In the genomic region with DNA sequence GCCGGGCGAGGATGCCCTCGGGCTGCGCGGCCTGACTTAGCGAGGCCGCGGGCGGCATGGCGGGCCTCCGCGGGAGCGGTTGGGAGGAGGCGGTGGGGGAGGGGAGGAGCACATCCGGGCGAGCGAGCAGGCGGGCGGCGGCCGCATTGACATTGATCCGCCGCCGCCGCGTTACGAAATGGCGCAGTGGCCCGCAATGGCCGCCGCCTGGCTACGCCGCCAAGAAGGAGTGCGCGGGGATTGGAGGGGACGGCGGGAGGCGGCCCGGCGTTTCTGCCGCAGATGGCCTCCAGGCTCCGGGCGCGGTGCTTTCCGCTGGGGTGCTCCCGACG, we compare ENCODE assay signal across 8 mouse cellular contexts. TPM values are rescaled to one million over a fixed set of nuclear protein-coding genes. Genes with fewer than 3 reads are reported as not detected.
DNase-seq lines count a peak whose midpoint lies in the region; ATAC-seq lines count a peak whose summit lies in the region.

No protein-coding gene starts in this region.

- peak overlapping the region; percentile 94 for H3K4me2 ChIP-seq in heart, embryonic 14.5 days (ENCODE audit: low read length)
- H3K4me2 ChIP-seq in liver, embryonic 13.5 days: peak overlapping the region; percentile 90
- H3K4me2 ChIP-seq in stomach, embryonic 14.5 days (replicated peaks; ENCODE audit: low read depth, low read length): peak overlapping the region; percentile 92

- peak overlapping the region; percentile 99 for H3K9ac ChIP-seq in heart, embryonic 14.5 days (ENCODE audit: low read length)
- H3K9ac ChIP-seq in liver, embryonic 13.5 days: peak overlapping the region; percentile 98
- H3K9ac ChIP-seq in stomach, embryonic 14.5 days (replicated peaks; ENCODE audit: low read depth, low read length): peak overlapping the region; percentile 95

- 0 out of 2 replicates have a peak, but pooled peaks cover 5% of the 10 kb centered on the region for H3K4me1 ChIP-seq in brown adipose tissue, adult 24 weeks (ENCODE audit: control insufficient read depth, insufficient read depth, insufficient read length, low read length)
- peaks cover 2 to 19% of the 10 kb centered on the region in 2 experiments; a peak in 3 of 4 replicates for H3K4me1 ChIP-seq in heart, embryonic 14.5 days (ENCODE audit: control insufficient read depth in 2 of 2, insufficient read depth in 2 of 2, low read length in 2 of 2)
- peaks cover 41% of the 10 kb centered on the region for H3K4me1 ChIP-seq in liver, embryonic 13.5 days (replicated peaks)
- H3K4me1 ChIP-seq in stomach, embryonic 14.5 days (ENCODE audit: control insufficient read depth, insufficient read depth, low read length): peaks cover 13% of the 10 kb centered on the region

- peak; percentile 69 for ATAC-seq in heart, embryonic 14.5 days (ENCODE audit: insufficient number of reproducible peaks, insufficient read depth, low FRiP score, low read depth)
- peak; percentile 68 for ATAC-seq in liver, embryonic 13.5 days (ENCODE audit: low read depth)
- peak; percentile 68 for ATAC-seq in stomach, embryonic 14.5 days (ENCODE audit: insufficient number of reproducible peaks, insufficient read depth, low FRiP score, low read depth)

- H3K9me3 ChIP-seq in heart, embryonic 14.5 days (ENCODE audit: control insufficient read depth, low read length): no peaks in the 10 kb centered on the region
- H3K9me3 ChIP-seq in liver, embryonic 13.5 days (replicated peaks): no peaks in the 10 kb centered on the region
- no peaks in the 10 kb centered on the region for H3K9me3 ChIP-seq in stomach, embryonic 14.5 days (ENCODE audit: control insufficient read depth, low read depth, low read length)

- peaks cover 36% of the 10 kb centered on the region for H3K36me3 ChIP-seq in heart, embryonic 14.5 days (ENCODE audit: control insufficient read depth, insufficient read depth, low read length)
- peaks cover 41% of the 10 kb centered on the region for H3K36me3 ChIP-seq in liver, embryonic 13.5 days
- H3K36me3 ChIP-seq in stomach, embryonic 14.5 days (ENCODE audit: control insufficient read depth, insufficient read depth, low read length): peaks cover 33% of the 10 kb centered on the region

- H3K4me3 ChIP-seq in brown adipose tissue, adult 24 weeks (ENCODE audit: insufficient read depth, low read depth, low read length): peak overlapping the region; percentile 91
- peak overlapping the region; percentile 58 to 81 for H3K4me3 ChIP-seq in heart, embryonic 14.5 days (ENCODE audit: control insufficient read depth in 1 of 2, insufficient read depth in 1 of 2, low read depth in 1 of 2, low read length in 2 of 2)
- H3K4me3 ChIP-seq in liver, embryonic 13.5 days (replicated peaks): peak overlapping the region; percentile 94
- H3K4me3 ChIP-seq in stomach, embryonic 14.5 days (ENCODE audit: low read depth, low read length): peak overlapping the region; percentile 86

- DNase-seq in CD4-positive helper T cell, adult 2 months (ENCODE audit: low read depth, low spot score): peak; percentile 94
- DNase-seq in fibroblast of lung, adult 2 months (ENCODE audit: low read depth): peak; percentile 38
- DNase-seq in kidney, postnatal 14 days: peak; percentile 95
- peak; percentile 83 for DNase-seq in liver, embryonic 13.5 days
- peak; percentile 89 to 91 for DNase-seq in natural killer cell, adult 2 months (ENCODE audit: low spot score in 2 of 2)

- no peaks in the 10 kb centered on the region for H3K27me3 ChIP-seq in heart, embryonic 14.5 days (ENCODE audit: control insufficient read depth, insufficient read depth, low read length)
- H3K27me3 ChIP-seq in liver, embryonic 13.5 days: no peaks in the 10 kb centered on the region
- H3K27me3 ChIP-seq in stomach, embryonic 14.5 days (ENCODE audit: control insufficient read depth, insufficient read depth, low read length): no peaks in the 10 kb centered on the region

- 0% methylated on average over 42 of the region's 47 CpGs for WGBS in heart, embryonic 14.5 days
- under 1% methylated on average over 43 of the region's 47 CpGs for WGBS in liver, embryonic 13.5 days (ENCODE audit: insufficient replicate concordance)
- WGBS in stomach, embryonic 14.5 days: under 1% methylated on average over 47 of the region's 47 CpGs

- H3K27ac ChIP-seq in brown adipose tissue, adult 24 weeks (replicated peaks; ENCODE audit: low read depth, low read length): peak overlapping the region; percentile 94
- peak overlapping the region; percentile 87 to 99 for H3K27ac ChIP-seq in heart, embryonic 14.5 days (replicated peaks in 1 of 2; ENCODE audit: control insufficient read depth in 1 of 2, insufficient read depth in 1 of 2, low read depth in 2 of 2, low read length in 2 of 2)
- peak overlapping the region; percentile 95 for H3K27ac ChIP-seq in liver, embryonic 13.5 days
- H3K27ac ChIP-seq in stomach, embryonic 14.5 days (ENCODE audit: low read length): peak overlapping the region; percentile 98

RNA-seq across cellular contexts. Expression of gene Hnrnpa3, which starts 0.5 kb away (rescaled TPM):
- 58.7 and 106 TPM in 2 replicates for polyA plus RNA-seq in brown adipose tissue, adult 24 weeks (2012; ENCODE audit: insufficient read depth, insufficient read length, missing spikeins)
- 121 and 134 TPM in 2 replicates for polyA plus RNA-seq in heart, embryonic 14.5 days (2014; fragmentation: Nextera tagmentation; extraction: Ambion mirVana)
- 161 and 182 TPM in 2 replicates for polyA plus RNA-seq in liver, embryonic 13.5 days (2015; fragmentation: Nextera tagmentation; extraction: Ambion mirVana)
- 247 and 253 TPM in 2 replicates for polyA plus RNA-seq in stomach, embryonic 14.5 days (2014; fragmentation: Nextera tagmentation; extraction: Ambion mirVana)

RNA-seq across cellular contexts. Expression of gene Nfe2l2, which starts 44.8 kb away (rescaled TPM):
- polyA plus RNA-seq in brown adipose tissue, adult 24 weeks (2012; ENCODE audit: insufficient read depth, insufficient read length, missing spikeins): 50.2 and 50.6 TPM in 2 replicates
- 52.5 and 55.3 TPM in 2 replicates for polyA plus RNA-seq in heart, embryonic 14.5 days (2014; fragmentation: Nextera tagmentation; extraction: Ambion mirVana)
- 44.6 and 54.3 TPM in 2 replicates for polyA plus RNA-seq in liver, embryonic 13.5 days (2015; fragmentation: Nextera tagmentation; extraction: Ambion mirVana)
- 88.4 and 92.8 TPM in 2 replicates for polyA plus RNA-seq in stomach, embryonic 14.5 days (2014; fragmentation: Nextera tagmentation; extraction: Ambion mirVana)

Comparison
In these comparisons a context has a peak if more than half of its experiments do, and no peak if none do; other contexts are left out.
1. Peak in every context shown above with its lines: DNase-seq, ATAC-seq, H3K4me3 ChIP-seq and H3K27ac ChIP-seq.
2. DNase-seq: peak in every context shown above with its lines; median percentile 95 in kidney, postnatal 14 days; 94 in CD4-positive helper T cell, adult 2 months; 90 in natural killer cell, adult 2 months; 83 in liver, embryonic 13.5 days; 38 in fibroblast of lung, adult 2 months.